Mouse (Mus musculus): Measurements from ENCODE around the gene Hoxd12.

GRCm38 (mm10) chr2:74726973-74727639, 52.3 kb downstream of the Hoxd12 start:
- TF ChIP-seq HCFC1 (IDR thresholded peaks at IDR 0.05; ENCODE audit: low read depth, low read length) (no peak), USF2 (IDR thresholded peaks at IDR 0.05; ENCODE audit: borderline replicate concordance in 1 of 2, insufficient read depth in 1 of 2, low read depth in 1 of 2, low read length in 2 of 2) (no peak)
